Mouse (Mus musculus): ENCODE measurements at regions not wholly inside any gene's neighbourhood (a gene's known extent, or its start where the extent isn't known, plus 50 kb on each side); places are given as distances from the start of the nearest gene placed in this dataset.

GRCm38 (mm10) chr13:38779984-38780629 lies 121.2 kb upstream of the Eef1e1 start:
- H3K27me3 ChIP-seq (ENCODE audit: control insufficient read depth in 1 of 2, insufficient read depth in 2 of 2, low read length in 2 of 2), result no peaks in the 10 kb centered on the region; a peak in 1 of 4 replicates
- H3K9ac ChIP-seq (ENCODE audit: control insufficient read depth, low read depth, low read length, poor library complexity, severe bottlenecking), result no peak overlapping the region
- no peak for DNase-seq (ENCODE audit: low read depth, low spot score)
- TF ChIP-seq MEF2A (IDR thresholded peaks at IDR 0.05; ENCODE audit: extremely low read depth, insufficient replicate concordance, low read depth, low read length, poor library complexity, severe bottlenecking) (no peak), ZMIZ1 (IDR thresholded peaks at IDR 0.05; ENCODE audit: low read depth, low read length) (no peak), SMC3 (IDR thresholded peaks at IDR 0.05; ENCODE audit: low read depth, low read length) (no peak), TBP (IDR thresholded peaks at IDR 0.05; ENCODE audit: low read depth, low read length) (no peak), MYB (IDR thresholded peaks at IDR 0.05; ENCODE audit: low read depth, low read length) (no peak), TCF12 (IDR thresholded peaks at IDR 0.05; ENCODE audit: low read depth, low read length) (no peak), CHD2 (IDR thresholded peaks at IDR 0.05; ENCODE audit: low read length) (no peak), HCFC1 (IDR thresholded peaks at IDR 0.05; ENCODE audit: low read depth, low read length) (no peak), POLR2AphosphoS2 (IDR thresholded peaks at IDR 0.05; ENCODE audit: low read length) (no peak), NELFE (IDR thresholded peaks at IDR 0.05; ENCODE audit: low read depth, low read length) (no peak), MAFK (IDR thresholded peaks at IDR 0.05; ENCODE audit: borderline replicate concordance, low read depth, low read length) (no peak)
- no peaks in the 10 kb centered on the region for H3K4me1 ChIP-seq (ENCODE audit: control insufficient read depth in 1 of 2, insufficient read depth in 2 of 2, low read length in 2 of 2)
- H3K79me2 ChIP-seq (ENCODE audit: control insufficient read depth, insufficient read depth, low read length, poor library complexity), result no peaks in the 10 kb centered on the region
- no peak overlapping the region for H3K27ac ChIP-seq (ENCODE audit: control insufficient read depth, low read depth, low read length)
- no peaks in the 10 kb centered on the region for H3K9me3 ChIP-seq (replicated peaks; ENCODE audit: insufficient read depth, low read length)
- no peak overlapping the region for H3K4me3 ChIP-seq (ENCODE audit: control insufficient read depth in 1 of 2, insufficient read depth in 1 of 2, low read depth in 2 of 2, low read length in 2 of 2)
- H3K36me3 ChIP-seq (ENCODE audit: control insufficient read depth in 1 of 2, insufficient read depth in 2 of 2, low read length in 2 of 2), result no peaks in the 10 kb centered on the region

GRCm38 (mm10) chr13:38776546-38776945 lies 117.7 kb upstream of the Eef1e1 start:
- no peaks in the 10 kb centered on the region for H3K36me3 ChIP-seq (ENCODE audit: control insufficient read depth in 1 of 2, insufficient read depth in 2 of 2, low read length in 2 of 2)
- H3K9ac ChIP-seq (ENCODE audit: control insufficient read depth, low read depth, low read length, poor library complexity, severe bottlenecking), result no peak overlapping the region
- H3K27me3 ChIP-seq (ENCODE audit: control insufficient read depth in 1 of 2, insufficient read depth in 2 of 2, low read length in 2 of 2), result peaks cover 0 to 2% of the 10 kb centered on the region in 2 experiments; a peak in 1 of 4 replicates
- no peaks in the 10 kb centered on the region for H3K4me1 ChIP-seq (ENCODE audit: control insufficient read depth in 1 of 2, insufficient read depth in 2 of 2, low read length in 2 of 2)
- H3K9me3 ChIP-seq (replicated peaks; ENCODE audit: insufficient read depth, low read length), result no peaks in the 10 kb centered on the region
- TF ChIP-seq NRF1 (IDR thresholded peaks at IDR 0.05; ENCODE audit: insufficient read depth, low read depth, low read length, poor library complexity, severe bottlenecking) (no peak), USF2 (IDR thresholded peaks at IDR 0.05; ENCODE audit: borderline replicate concordance in 1 of 2, insufficient read depth in 1 of 2, low read depth in 1 of 2, low read length in 2 of 2) (no peak), MAX (IDR thresholded peaks at IDR 0.05; ENCODE audit: low read length) (no peak), GATA1 (IDR thresholded peaks at IDR 0.05; ENCODE audit: low read depth, low read length) (no peak), ZMIZ1 (IDR thresholded peaks at IDR 0.05; ENCODE audit: low read depth, low read length) (no peak), JUND (IDR thresholded peaks at IDR 0.05; ENCODE audit: low read depth, low read length) (no peak), MAFK (IDR thresholded peaks at IDR 0.05; ENCODE audit: borderline replicate concordance, low read depth, low read length) (no peak), CHD1 (IDR thresholded peaks at IDR 0.05; ENCODE audit: low read depth, low read length) (no peak), KAT2A (conservative IDR thresholded peaks at IDR 0.05; ENCODE audit: low read depth, low read length) (no peak), CHD2 (IDR thresholded peaks at IDR 0.05; ENCODE audit: low read length) (no peak), RAD21 (IDR thresholded peaks at IDR 0.05; ENCODE audit: low read depth, low read length) (no peak)
- no peak overlapping the region for H3K4me3 ChIP-seq (ENCODE audit: control insufficient read depth in 1 of 2, insufficient read depth in 1 of 2, low read depth in 2 of 2, low read length in 2 of 2)
- no peak for DNase-seq (ENCODE audit: low read depth, low spot score)
- H3K79me2 ChIP-seq (ENCODE audit: control insufficient read depth, insufficient read depth, low read length, poor library complexity), result no peaks in the 10 kb centered on the region
- H3K27ac ChIP-seq (ENCODE audit: control insufficient read depth, low read depth, low read length), result no peak overlapping the region
